Mouse (Mus musculus) brain, embryonic 14.5 days (tissue): ENCODE measurements around the gene Smarce1.

Experiments used
- CTCF ChIP-seq: fragments of 200-500 bp; IDR thresholded peaks from 2 replicates; pipeline ENCODE4 v1.5.1; 2012; ENCODE audit warnings: inconsistent platforms, mild to moderate bottlenecking, moderate library complexity, borderline replicate concordance; ENCODE audit not compliant: insufficient read depth, insufficient read length; ENCODE audit errors: extremely low read depth
- POLR2A ChIP-seq: fragments of 200-500 bp; IDR thresholded peaks from 2 replicates; pipeline ENCODE4 v1.6.1; 2012; ENCODE audit warnings: mild to moderate bottlenecking, inconsistent platforms, borderline replicate concordance; ENCODE audit not compliant: poor library complexity, insufficient read depth, insufficient read length, severe bottlenecking; ENCODE audit errors: extremely low read depth

DNA sequence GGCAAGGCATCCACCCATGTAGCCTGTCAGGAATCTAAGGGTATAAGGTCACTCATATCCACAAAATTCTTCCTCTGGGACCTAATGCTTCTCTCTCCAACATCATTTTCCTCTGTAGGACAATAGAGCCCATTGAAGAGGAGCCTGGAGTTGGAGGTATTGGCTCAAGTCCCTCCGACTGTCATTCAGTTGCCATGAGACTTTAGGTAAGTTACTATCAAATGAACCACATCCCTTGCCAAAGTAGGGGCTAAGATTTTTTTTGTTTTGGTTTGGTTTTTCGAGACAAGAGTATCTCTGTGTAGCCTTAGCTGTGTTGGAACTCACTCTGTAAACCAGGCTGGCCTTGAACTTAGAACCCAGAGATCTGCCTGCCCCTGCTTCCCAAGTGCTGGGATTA is 59.4 kb downstream of the Smarce1 start:
- no peak for TF ChIP-seq CTCF
- TF ChIP-seq POLR2A = no peak
